Mouse (Mus musculus): ENCODE data around the gene Gata5. TPM values are rescaled to one million over a fixed set of nuclear protein-coding genes. Genes with fewer than 3 reads are reported as not detected.

Gene Gata5
- polyA plus RNA-seq, 1 experiment = not detected

DNA sequence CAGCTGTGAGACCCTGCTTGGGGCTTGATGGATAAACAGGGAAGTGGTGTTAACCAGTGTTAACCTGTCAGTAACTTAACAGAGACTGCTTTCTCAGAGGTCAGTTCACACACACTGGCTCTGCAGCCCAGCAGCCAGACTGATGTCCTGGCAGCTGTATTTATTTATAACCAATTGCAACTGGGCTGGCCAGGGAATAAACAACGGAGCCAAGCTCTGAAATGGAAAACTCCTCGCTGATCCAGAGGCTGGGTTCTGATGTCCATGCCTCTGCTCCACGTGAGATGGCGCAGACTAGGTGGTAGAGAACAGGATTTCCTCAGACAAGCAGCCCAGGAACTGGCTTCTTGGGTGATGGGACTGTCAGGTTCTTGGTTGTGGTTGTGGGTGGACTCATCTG lies 42.5 kb downstream of the Gata5 start:
- no peak overlapping the region for H3K27ac ChIP-seq (ENCODE audit: insufficient read depth, low read length)
- TF ChIP-seq POLR2A (IDR thresholded peaks at IDR 0.05; ENCODE audit: borderline replicate concordance, insufficient read depth, low read length) = no peak
- no peak for TF ChIP-seq CTCF (IDR thresholded peaks at IDR 0.05; ENCODE audit: borderline replicate concordance, insufficient read depth, low read depth, low read length)
- WGBS = 70% methylated on average over 4 of the region's 4 CpGs
- no peak overlapping the region for H3K4me3 ChIP-seq (replicated peaks; ENCODE audit: insufficient read depth, low read depth, low read length)
- H3K27me3 ChIP-seq (ENCODE audit: control insufficient read depth, insufficient read depth, low read length) = no peaks in the 10 kb centered on the region
- no peak for DNase-seq
- H3K4me1 ChIP-seq (ENCODE audit: control insufficient read depth, insufficient read depth, low read length) = no peaks in the 10 kb centered on the region

DNA sequence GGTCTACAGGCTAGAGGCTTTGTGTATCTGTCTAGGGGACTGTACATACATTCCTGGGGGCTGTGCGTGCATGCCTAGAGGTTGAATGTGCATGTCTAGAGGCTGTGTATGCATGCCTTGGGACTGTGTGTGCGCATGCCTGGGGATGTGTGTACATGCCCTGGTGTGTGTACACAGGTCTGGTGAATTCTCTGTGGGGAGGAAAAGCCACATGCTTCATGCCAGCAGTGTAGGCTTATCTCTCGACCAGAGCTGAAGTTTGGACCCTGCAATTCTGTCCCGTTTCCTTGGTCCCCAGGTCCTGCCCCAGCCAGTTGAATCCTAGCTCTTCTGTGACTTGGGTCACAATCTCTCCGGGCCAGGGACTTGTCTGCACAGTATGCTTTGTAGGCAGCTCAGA lies 42.9 kb downstream of the Gata5 start:
- Histone ChIP-seq H3K27me3 (ENCODE audit: control insufficient read depth, insufficient read depth, low read length) (no peaks in the 10 kb centered on the region), H3K27ac (ENCODE audit: insufficient read depth, low read length) (no peak overlapping the region), H3K4me1 (ENCODE audit: control insufficient read depth, insufficient read depth, low read length) (no peaks in the 10 kb centered on the region), H3K4me3 (replicated peaks; ENCODE audit: insufficient read depth, low read depth, low read length) (no peak overlapping the region)
- WGBS = 75% methylated on average over 5 of the region's 5 CpGs
- no peak for DNase-seq
- TF ChIP-seq CTCF (IDR thresholded peaks at IDR 0.05; ENCODE audit: borderline replicate concordance, insufficient read depth, low read depth, low read length) (no peak), POLR2A (IDR thresholded peaks at IDR 0.05; ENCODE audit: borderline replicate concordance, insufficient read depth, low read length) (no peak)

DNA sequence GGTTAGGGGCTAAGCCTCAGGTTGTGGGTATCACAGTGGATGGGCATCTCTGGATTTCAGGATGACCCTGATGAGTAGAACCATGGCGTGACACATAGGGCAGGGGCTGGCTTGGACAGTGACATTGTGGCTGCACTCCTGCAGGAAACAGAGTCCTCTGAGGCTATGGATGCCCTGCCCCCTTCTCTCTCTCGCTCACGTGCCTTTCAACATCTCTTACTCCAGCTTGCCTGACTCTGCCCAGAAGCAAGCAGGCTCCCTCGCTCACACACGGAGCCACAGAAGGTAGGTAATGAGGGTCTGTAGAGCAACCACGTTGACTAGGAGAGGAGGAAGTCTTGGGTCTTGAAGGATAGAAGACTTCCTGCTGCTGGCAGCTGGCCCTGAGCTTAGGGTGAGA lies 44.0 kb downstream of the Gata5 start:
- H3K4me1 ChIP-seq (ENCODE audit: control insufficient read depth, insufficient read depth, low read length) = no peaks in the 10 kb centered on the region
- H3K27ac ChIP-seq (ENCODE audit: insufficient read depth, low read length) = no peak overlapping the region
- no peak for TF ChIP-seq POLR2A (IDR thresholded peaks at IDR 0.05; ENCODE audit: borderline replicate concordance, insufficient read depth, low read length)
- TF ChIP-seq CTCF (IDR thresholded peaks at IDR 0.05; ENCODE audit: borderline replicate concordance, insufficient read depth, low read depth, low read length) = no peak
- DNase-seq = no peak
- no peak overlapping the region for H3K4me3 ChIP-seq (replicated peaks; ENCODE audit: insufficient read depth, low read depth, low read length)
- H3K27me3 ChIP-seq (ENCODE audit: control insufficient read depth, insufficient read depth, low read length) = no peaks in the 10 kb centered on the region
- WGBS = 63% methylated on average over 6 of the region's 6 CpGs

GRCm38 (mm10) chr2:180289440-180290108 lies 44.9 kb downstream of the Gata5 start, which contains the start of gene Rbbp8nl:
Gene Rbbp8nl, minus strand, starts transcription at chr2:180289879.
- Histone ChIP-seq H3K4me1 (ENCODE audit: control insufficient read depth, insufficient read depth, low read length) (no peaks in the 10 kb centered on the region), H3K27me3 (ENCODE audit: control insufficient read depth, insufficient read depth, low read length) (no peaks in the 10 kb centered on the region), H3K27ac (ENCODE audit: insufficient read depth, low read length) (no peak within 1 kb of the TSS), H3K4me3 (replicated peaks; ENCODE audit: insufficient read depth, low read depth, low read length) (no peak within 1 kb of the TSS)
- WGBS = 51% methylated on average over 16 of the region's 16 CpGs
- DNase-seq = no peak
- TF ChIP-seq POLR2A (IDR thresholded peaks at IDR 0.05; ENCODE audit: borderline replicate concordance, insufficient read depth, low read length) = no peak
- TF ChIP-seq CTCF (IDR thresholded peaks at IDR 0.05; ENCODE audit: borderline replicate concordance, insufficient read depth, low read depth, low read length) = no peak

DNA sequence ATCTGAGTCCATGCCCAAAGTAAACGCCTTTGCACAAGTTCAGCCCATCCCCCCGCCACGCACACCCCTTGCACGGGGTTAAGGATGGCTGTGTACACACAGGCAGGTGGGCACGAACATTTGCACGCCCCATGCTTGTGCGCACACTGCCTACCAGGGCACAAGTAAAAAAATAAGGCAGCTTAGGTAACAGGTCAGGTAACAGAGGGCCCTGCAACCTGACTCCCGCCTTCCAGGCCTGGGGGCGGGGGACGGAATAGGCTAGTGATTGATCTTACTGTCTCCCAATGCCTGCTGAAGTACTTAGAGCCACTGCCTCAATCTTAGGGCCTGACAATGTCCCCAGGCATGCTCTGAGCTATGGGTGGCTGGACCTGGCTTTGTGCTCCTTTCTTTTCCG lies 45.5 kb downstream of the Gata5 start:
- TF ChIP-seq CTCF (IDR thresholded peaks at IDR 0.05; ENCODE audit: borderline replicate concordance, insufficient read depth, low read depth, low read length) (no peak), POLR2A (IDR thresholded peaks at IDR 0.05; ENCODE audit: borderline replicate concordance, insufficient read depth, low read length) (no peak)
- Histone ChIP-seq H3K27me3 (ENCODE audit: control insufficient read depth, insufficient read depth, low read length) (no peaks in the 10 kb centered on the region), H3K27ac (ENCODE audit: insufficient read depth, low read length) (no peak overlapping the region), H3K4me1 (ENCODE audit: control insufficient read depth, insufficient read depth, low read length) (no peaks in the 10 kb centered on the region), H3K4me3 (replicated peaks; ENCODE audit: insufficient read depth, low read depth, low read length) (no peak overlapping the region)
- 74% methylated on average over 11 of the region's 11 CpGs for WGBS
- no peak for DNase-seq

DNA sequence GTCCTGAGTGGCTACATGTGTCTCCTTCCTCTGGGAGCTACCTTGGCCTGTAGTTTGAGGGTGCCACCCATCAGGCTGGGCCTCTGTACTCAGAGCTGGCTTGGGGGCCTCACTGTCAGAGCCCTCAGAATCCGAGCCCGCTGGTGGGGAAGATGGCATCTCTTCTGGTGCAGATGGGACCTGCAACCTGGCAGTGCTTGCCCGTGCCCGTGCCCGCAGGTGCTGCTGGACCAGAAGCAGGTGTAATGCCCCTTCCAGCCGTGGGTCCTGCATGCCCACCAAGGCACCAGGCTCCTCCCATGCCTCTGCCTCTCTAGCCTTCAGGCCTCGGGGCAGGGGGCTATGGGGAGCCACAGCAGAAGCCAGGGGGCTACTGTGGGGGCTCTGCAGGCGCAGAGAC lies 55.2 kb downstream of the Gata5 start:
- Histone ChIP-seq H3K4me1 (ENCODE audit: control insufficient read depth, insufficient read depth, low read length) (no peaks in the 10 kb centered on the region; the same call in 1 of the 2 replicates), H3K27ac (ENCODE audit: insufficient read depth, low read length) (no peak overlapping the region), H3K27me3 (ENCODE audit: control insufficient read depth, insufficient read depth, low read length) (no peaks in the 10 kb centered on the region), H3K4me3 (replicated peaks; ENCODE audit: insufficient read depth, low read depth, low read length) (no peak overlapping the region)
- no peak for DNase-seq
- TF ChIP-seq CTCF (IDR thresholded peaks at IDR 0.05; ENCODE audit: borderline replicate concordance, insufficient read depth, low read depth, low read length) (no peak), POLR2A (IDR thresholded peaks at IDR 0.05; ENCODE audit: borderline replicate concordance, insufficient read depth, low read length) (no peak)
- WGBS = 70% methylated on average over 8 of the region's 8 CpGs

- Histone ChIP-seq H3K27me3 (ENCODE audit: control insufficient read depth, insufficient read depth, low read length) (no peaks in the 10 kb centered on the region), H3K4me1 (ENCODE audit: control insufficient read depth, insufficient read depth, low read length) (no peaks in the 10 kb centered on the region; the same call in 1 of the 2 replicates), H3K4me3 (replicated peaks; ENCODE audit: insufficient read depth, low read depth, low read length) (no peak overlapping the region), H3K27ac (ENCODE audit: insufficient read depth, low read length) (no peak overlapping the region)
- DNase-seq = no peak
- TF ChIP-seq CTCF (IDR thresholded peaks at IDR 0.05; ENCODE audit: borderline replicate concordance, insufficient read depth, low read depth, low read length) = no peak
- no peak for TF ChIP-seq POLR2A (IDR thresholded peaks at IDR 0.05; ENCODE audit: borderline replicate concordance, insufficient read depth, low read length)
- 59% methylated on average over 8 of the region's 8 CpGs for WGBS
Observed at GRCm38 (mm10) chr2:180277773-180278320, 56.7 kb downstream of the Gata5 start.

DNA sequence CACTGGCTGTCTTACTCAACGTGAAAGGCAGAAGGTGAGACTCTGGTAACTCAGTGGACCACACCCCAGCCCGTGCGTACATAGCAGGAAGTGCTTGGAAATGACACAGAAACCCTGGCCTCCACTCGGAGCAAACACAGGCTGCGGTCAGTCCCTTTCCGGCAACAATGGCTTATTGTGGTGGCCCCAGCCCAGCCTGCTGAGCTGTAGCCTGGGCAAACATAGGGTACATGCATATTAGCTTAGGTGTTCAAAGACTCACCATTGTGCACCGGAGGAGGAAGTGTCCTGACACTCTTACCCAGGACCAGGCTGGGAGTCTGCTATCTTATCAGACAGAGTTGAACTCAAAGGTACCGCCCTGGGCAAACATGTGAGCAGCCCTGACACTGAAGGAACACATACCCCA lies 57.6 kb downstream of the Gata5 start:
- H3K4me1 ChIP-seq (ENCODE audit: control insufficient read depth, insufficient read depth, low read length) = peaks cover 4% of the 10 kb centered on the region
- H3K27me3 ChIP-seq (ENCODE audit: control insufficient read depth, insufficient read depth, low read length) = no peaks in the 10 kb centered on the region
- 78% methylated on average over 8 of the region's 8 CpGs for WGBS
- H3K27ac ChIP-seq (ENCODE audit: insufficient read depth, low read length) = no peak overlapping the region
- no peak overlapping the region for H3K4me3 ChIP-seq (replicated peaks; ENCODE audit: insufficient read depth, low read depth, low read length)
- TF ChIP-seq CTCF (IDR thresholded peaks at IDR 0.05; ENCODE audit: borderline replicate concordance, insufficient read depth, low read depth, low read length) (no peak), POLR2A (IDR thresholded peaks at IDR 0.05; ENCODE audit: borderline replicate concordance, insufficient read depth, low read length) (no peak)
- DNase-seq = no peak
